Mouse (Mus musculus) hindbrain, embryonic 14.5 days (tissue): ENCODE results near the gene Dpm3. TPM values are rescaled to one million over a fixed set of nuclear protein-coding genes. Genes with fewer than 3 reads are reported as not detected.

Experiments
- ATAC-seq: fragments of 200-750 bp; cut with Nextera tagmentation; 2 replicates; pipeline ENCODE4 v1.8.0; 2017; ENCODE audit warnings: moderate number of reproducible peaks, mild to moderate bottlenecking, moderate TSS enrichment, moderate library complexity; ENCODE audit not compliant: low FRiP score
- DNase-seq: peaks from one replicate; pipeline ENCODE4 v3.0.0-alpha.2; 2015; ENCODE audit warnings: low spot score
- H3K27ac ChIP-seq: fragments of 300-500 bp; sonication (generic); 2 replicates; pipeline ENCODE4 v1.5.1; 2014; ENCODE audit warnings: mild to moderate bottlenecking, moderate library complexity
- H3K27me3 ChIP-seq: fragments of 300-500 bp; sonication (generic); 2 replicates; pipeline ENCODE4 v1.6.1; 2014; ENCODE audit warnings: mild to moderate bottlenecking, low read length, mixed read lengths; ENCODE audit not compliant: control insufficient read depth, insufficient read depth
- H3K36me3 ChIP-seq: fragments of 300-500 bp; sonication (generic); replicated peaks from 2 replicates; pipeline ENCODE4 v1.6.1; 2014; ENCODE audit not compliant: control insufficient read depth, insufficient read depth
- H3K4me1 ChIP-seq: fragments of 300-500 bp; sonication (generic); replicated peaks from 2 replicates; pipeline ENCODE4 v1.6.1; 2014; ENCODE audit warnings: antibody characterized with exemption, low read length, mixed read lengths; ENCODE audit not compliant: control insufficient read depth, insufficient read depth
- H3K4me2 ChIP-seq: fragments of 300-500 bp; sonication (generic); replicated peaks from 2 replicates; pipeline ENCODE4 v1.6.1; 2014; ENCODE audit warnings: mild to moderate bottlenecking, moderate library complexity
- H3K4me3 ChIP-seq: fragments of 300-500 bp; sonication (generic); replicated peaks from 2 replicates; pipeline ENCODE4 v1.5.1; 2014; ENCODE audit warnings: mild to moderate bottlenecking, low read length
- H3K9ac ChIP-seq: fragments of 300-500 bp; sonication (generic); 2 replicates; pipeline ENCODE4 v1.6.1; 2014
- H3K9me3 ChIP-seq: fragments of 300-500 bp; sonication (generic); 2 replicates; pipeline ENCODE4 v1.6.1; 2016; ENCODE audit warnings: low read length; ENCODE audit not compliant: control insufficient read depth
- WGBS: fragments of 180-500 bp; shearing (Covaris S2); extraction: QIAGEN DNeasy Blood & Tissue Kit; methylation state at CpG from one replicate; pipeline ENCODE4 v1.1.7; 2014; 5-methylcytosine and 5-hydroxymethylcytosine counted together
- polyA plus RNA-seq: library from polyadenylated mRNA; unstranded; fragments of >200 nt; fragmentation: Nextera tagmentation; extraction: Ambion mirVana; gene quantifications from 2 replicates; pipeline ENCODE4 v1.2.1, GENCODE M21; 2014

Gene Dpm3
- polyA plus RNA-seq, 1 experiment from 2014 or later, result 94.4 TPM

DNA sequence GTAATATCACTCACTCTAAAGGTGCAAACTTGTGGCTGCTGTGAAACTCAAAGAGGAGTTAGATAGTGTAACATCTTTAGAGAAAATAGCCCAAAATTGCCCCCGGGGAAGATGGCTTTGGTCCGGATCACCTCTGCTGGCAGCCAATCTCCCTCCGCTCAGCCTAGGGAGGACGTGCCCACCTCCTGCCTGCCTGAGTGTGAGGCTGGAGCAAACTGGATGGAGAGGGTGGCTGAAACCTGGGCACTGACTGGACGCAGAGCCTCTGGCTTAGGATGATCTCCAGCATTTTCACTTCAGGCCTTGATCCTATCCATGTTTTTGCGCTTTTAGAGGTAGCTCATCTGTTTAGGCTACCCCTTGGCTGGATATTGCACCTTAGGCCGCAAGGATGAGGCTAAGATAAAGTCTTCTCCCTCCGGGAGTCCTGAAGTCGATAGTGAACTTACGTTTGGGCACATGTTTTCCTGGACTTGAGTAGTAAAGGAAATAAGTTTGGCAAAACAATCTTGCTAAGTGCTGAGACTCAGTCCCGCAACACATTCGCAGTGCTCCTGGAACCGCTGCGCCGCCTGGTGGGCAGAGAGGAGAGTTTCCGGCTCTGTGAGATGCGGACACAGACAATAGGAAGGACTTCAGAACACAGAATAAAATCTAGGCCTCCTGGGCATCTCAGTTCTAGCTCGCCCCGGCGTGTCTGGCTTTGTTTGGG is 22.6 kb downstream of the Dpm3 start:
- peaks cover 29% of the 10 kb centered on the region for H3K27me3 ChIP-seq
- H3K4me1 ChIP-seq, result peaks cover 28% of the 10 kb centered on the region
- peak overlapping the region; percentile 95 for H3K4me2 ChIP-seq
- DNase-seq (peak; percentile 89), ATAC-seq (no peak)
- peak overlapping the region; percentile 46 for H3K4me3 ChIP-seq
- 11% methylated on average over 20 of the region's 20 CpGs for WGBS
- H3K36me3 ChIP-seq, result no peaks in the 10 kb centered on the region
- no peak overlapping the region for H3K27ac ChIP-seq
- H3K9me3 ChIP-seq, result no peaks in the 10 kb centered on the region
- H3K9ac ChIP-seq, result peak overlapping the region; percentile 61

DNA sequence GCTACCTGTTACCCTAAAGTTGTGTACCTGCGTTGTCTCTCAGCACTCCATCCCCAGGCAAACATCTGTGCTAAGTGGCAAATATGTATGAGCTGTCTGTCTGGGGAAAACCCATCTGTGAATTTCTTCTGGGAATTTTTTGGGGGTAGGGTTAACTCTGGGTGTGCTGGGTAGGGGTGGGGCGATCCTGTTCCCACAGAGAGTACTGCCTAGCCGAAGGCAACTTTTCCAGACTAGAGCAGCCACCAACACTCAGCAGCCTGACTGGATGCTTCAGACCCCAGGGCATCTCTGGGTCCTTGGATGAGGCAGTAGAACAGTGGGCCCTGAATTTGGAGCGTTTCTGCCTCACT is 23.1 kb downstream of the Dpm3 start:
- H3K36me3 ChIP-seq, result no peaks in the 10 kb centered on the region

GRCm38 (mm10) chr3:89284261-89284660 is 25.1 kb downstream of the Dpm3 start:
- ATAC-seq (no peak), DNase-seq (no peak)
- no peaks in the 10 kb centered on the region for H3K9me3 ChIP-seq
- no peak overlapping the region for H3K4me2 ChIP-seq
- H3K4me3 ChIP-seq, result no peak overlapping the region
- no peak overlapping the region for H3K9ac ChIP-seq
- H3K27me3 ChIP-seq, result peaks cover 17% of the 10 kb centered on the region
- no peak overlapping the region for H3K27ac ChIP-seq
- 95% methylated on average over 3 of the region's 3 CpGs for WGBS
- peaks cover 23% of the 10 kb centered on the region for H3K4me1 ChIP-seq
- no peaks in the 10 kb centered on the region for H3K36me3 ChIP-seq

More for the DNA sequence above, 23.1 kb downstream of the Dpm3 start:
- H3K27ac ChIP-seq, result no peak overlapping the region
- peaks cover 29% of the 10 kb centered on the region for H3K27me3 ChIP-seq
- H3K4me2 ChIP-seq, result no peak overlapping the region; the same call in 1 of the 2 replicates
- WGBS, result 19% methylated on average over 4 of the region's 4 CpGs
- DNase-seq, result no peak
- no peak overlapping the region for H3K9ac ChIP-seq
- H3K9me3 ChIP-seq, result no peaks in the 10 kb centered on the region
- peaks cover 28% of the 10 kb centered on the region for H3K4me1 ChIP-seq
- no peak for ATAC-seq
- H3K4me3 ChIP-seq, result no peak overlapping the region

DNA sequence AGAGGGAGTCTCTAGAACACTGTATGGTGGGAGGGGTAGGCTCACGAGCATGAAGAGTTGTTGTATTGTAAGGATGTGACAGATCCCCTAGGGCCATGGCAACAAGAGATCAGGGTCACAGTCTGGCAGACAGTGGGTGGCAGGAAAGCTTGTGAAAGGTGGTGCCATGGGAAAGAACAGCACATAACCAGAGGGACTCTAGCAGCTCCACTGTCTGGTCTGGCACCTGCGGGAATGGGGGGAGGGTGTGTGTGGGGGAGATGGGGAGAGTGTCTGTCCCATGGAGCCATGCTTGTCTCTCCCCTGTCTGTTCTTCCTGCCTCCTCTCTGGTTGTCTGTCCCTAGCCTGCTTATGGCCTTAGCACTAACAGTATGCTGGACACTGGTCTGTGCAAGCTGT is 26.4 kb downstream of the Dpm3 start:
- no peak overlapping the region for H3K9ac ChIP-seq
- no peak overlapping the region for H3K4me2 ChIP-seq
- H3K36me3 ChIP-seq, result no peaks in the 10 kb centered on the region
- H3K9me3 ChIP-seq, result no peaks in the 10 kb centered on the region
- peaks cover 11% of the 10 kb centered on the region; the same call in 1 of the 2 replicates for H3K4me1 ChIP-seq
- DNase-seq, result no peak
- peaks cover 15% of the 10 kb centered on the region for H3K27me3 ChIP-seq
- ATAC-seq, result no peak
- 37% methylated on average over 2 of the region's 2 CpGs for WGBS
- no peak overlapping the region for H3K27ac ChIP-seq
- no peak overlapping the region for H3K4me3 ChIP-seq

GRCm38 (mm10) chr3:89287286-89287685 is 28.1 kb downstream of the Dpm3 start:
- ATAC-seq (no peak), DNase-seq (no peak)
- Histone ChIP-seq H3K27ac (no peak overlapping the region), H3K9me3 (no peaks in the 10 kb centered on the region), H3K36me3 (no peaks in the 10 kb centered on the region), H3K4me2 (no peak overlapping the region), H3K4me3 (no peak overlapping the region), H3K4me1 (no peaks in the 10 kb centered on the region), H3K9ac (no peak overlapping the region), H3K27me3 (0 out of 2 replicates have a peak, but pooled peaks cover 2% of the 10 kb centered on the region)
- 73% methylated on average over 5 of the region's 5 CpGs for WGBS

DNA sequence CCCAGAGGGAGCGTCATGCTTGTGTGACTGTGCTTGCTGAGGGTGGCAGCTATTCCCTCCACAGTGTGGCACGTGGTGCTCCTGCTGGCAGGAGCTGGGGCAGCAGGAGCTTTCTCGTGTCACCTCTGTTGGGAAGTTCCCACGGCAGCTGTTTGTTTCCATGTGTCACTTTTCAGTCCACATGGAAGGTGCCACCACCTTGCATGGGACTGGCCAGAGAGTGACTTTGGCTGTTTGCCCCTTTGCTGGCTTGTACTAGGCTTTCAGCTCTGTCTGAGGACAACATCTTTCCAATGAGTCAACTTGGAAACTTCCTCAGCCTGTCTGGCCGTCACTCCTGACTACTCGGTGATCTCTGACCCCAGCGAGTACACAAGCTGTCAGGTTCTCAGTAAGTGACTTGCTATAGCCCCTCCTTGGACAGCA is 29.4 kb downstream of the Dpm3 start:
- H3K9me3 ChIP-seq, result no peaks in the 10 kb centered on the region
- no peak overlapping the region for H3K9ac ChIP-seq
- H3K36me3 ChIP-seq, result no peaks in the 10 kb centered on the region
- no peaks in the 10 kb centered on the region for H3K27me3 ChIP-seq
- H3K4me3 ChIP-seq, result no peak overlapping the region
- 54% methylated on average over 7 of the region's 7 CpGs for WGBS
- no peaks in the 10 kb centered on the region for H3K4me1 ChIP-seq
- DNase-seq (no peak), ATAC-seq (no peak)
- H3K4me2 ChIP-seq, result no peak overlapping the region
- H3K27ac ChIP-seq, result no peak overlapping the region

GRCm38 (mm10) chr3:89291874-89292273 is 32.7 kb downstream of the Dpm3 start:
- Histone ChIP-seq H3K4me3 (no peak overlapping the region), H3K9ac (no peak overlapping the region), H3K27ac (no peak overlapping the region), H3K36me3 (no peaks in the 10 kb centered on the region), H3K9me3 (no peaks in the 10 kb centered on the region), H3K4me2 (no peak overlapping the region), H3K4me1 (no peaks in the 10 kb centered on the region), H3K27me3 (no peaks in the 10 kb centered on the region)
- ATAC-seq (no peak), DNase-seq (no peak)
- 81% methylated on average over 10 of the region's 10 CpGs for WGBS

DNA sequence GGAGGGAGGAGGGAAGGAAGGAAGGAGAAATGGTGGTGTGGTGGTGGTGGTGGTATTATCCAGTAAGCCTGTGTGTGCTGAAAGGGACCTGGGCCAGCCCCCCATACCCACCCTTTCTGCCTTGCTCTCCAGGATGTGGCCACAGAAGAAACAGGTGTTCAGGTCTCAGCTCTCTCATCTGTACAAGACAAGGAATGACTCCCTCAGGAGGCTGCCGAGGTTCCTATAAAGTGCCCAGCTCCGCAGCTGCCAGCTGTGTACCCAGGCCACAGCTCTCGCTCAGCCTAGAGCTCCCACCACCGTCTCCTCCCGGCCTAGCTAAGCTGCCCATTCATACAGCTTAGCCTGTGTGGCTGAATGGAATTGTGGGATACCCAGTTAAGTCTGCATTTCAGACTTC is 33.1 kb downstream of the Dpm3 start:
- Histone ChIP-seq H3K4me1 (no peaks in the 10 kb centered on the region), H3K27me3 (no peaks in the 10 kb centered on the region), H3K9ac (no peak overlapping the region), H3K27ac (no peak overlapping the region), H3K9me3 (no peaks in the 10 kb centered on the region), H3K4me3 (no peak overlapping the region), H3K4me2 (no peak overlapping the region), H3K36me3 (no peaks in the 10 kb centered on the region)
- ATAC-seq (no peak), DNase-seq (no peak)
- WGBS, result 64% methylated on average over 5 of the region's 5 CpGs

DNA sequence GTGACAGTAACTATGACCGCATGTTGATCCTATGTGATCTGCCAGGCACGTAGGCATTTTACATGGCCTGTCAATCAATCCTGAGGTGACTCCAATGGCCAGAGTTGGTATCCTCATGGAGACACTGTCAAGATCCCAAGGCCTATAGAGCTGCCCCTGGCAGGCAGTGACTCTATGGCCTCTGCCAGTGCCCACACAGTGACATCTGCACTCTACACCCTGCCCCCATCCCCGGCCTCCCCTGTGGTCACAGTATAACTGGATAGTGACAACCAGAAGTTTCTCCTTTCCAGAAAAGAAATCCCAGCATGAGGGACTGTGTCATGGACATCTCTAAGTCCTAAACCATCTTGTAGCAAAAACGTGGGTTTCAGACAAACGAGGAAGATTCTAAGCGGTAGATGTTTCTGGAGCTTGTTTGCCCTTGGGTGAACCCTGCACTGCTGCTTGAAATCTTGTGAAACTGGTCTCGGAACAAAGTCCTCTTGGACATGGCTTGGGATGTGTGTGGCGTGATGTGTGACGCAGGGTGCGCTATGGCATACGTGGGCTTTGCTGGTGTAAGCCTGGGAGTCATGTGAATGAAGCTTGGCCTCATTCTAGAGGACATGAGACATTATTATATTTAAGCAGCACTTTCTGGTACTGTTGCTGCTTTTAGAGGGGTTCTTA is 34.2 kb downstream of the Dpm3 start:
- no peaks in the 10 kb centered on the region for H3K36me3 ChIP-seq
- WGBS, result 92% methylated on average over 11 of the region's 11 CpGs
- H3K27ac ChIP-seq, result no peak overlapping the region
- ATAC-seq (no peak), DNase-seq (no peak)
- H3K27me3 ChIP-seq, result no peaks in the 10 kb centered on the region
- no peak overlapping the region for H3K4me2 ChIP-seq
- H3K9me3 ChIP-seq, result no peaks in the 10 kb centered on the region
- no peak overlapping the region for H3K9ac ChIP-seq
- no peaks in the 10 kb centered on the region for H3K4me1 ChIP-seq
- H3K4me3 ChIP-seq, result no peak overlapping the region
